ENCODE assay signal across 8 mouse cellular contexts in genomic region chr10:121432635-121433280, GRCm38 (mm10). TPM values are rescaled to one million over a fixed set of nuclear protein-coding genes. Genes with fewer than 3 reads are reported as not detected.
A peak's percentile ranks its signal among the peaks of the same experiment; 100 is the strongest.
DNase-seq lines count a peak whose midpoint lies in the region; ATAC-seq lines count a peak whose summit lies in the region.

No protein-coding gene starts in this region.

- H3K4me3 ChIP-seq in kidney, embryonic 15.5 days (replicated peaks) = no peak overlapping the region
- H3K4me3 ChIP-seq in limb, embryonic 12.5 days (replicated peaks) = no peak overlapping the region
- no peak overlapping the region for H3K4me3 ChIP-seq in stomach, embryonic 14.5 days (ENCODE audit: low read depth, low read length)

- no peaks in the 10 kb centered on the region for H3K27me3 ChIP-seq in kidney, embryonic 15.5 days
- H3K27me3 ChIP-seq in limb, embryonic 12.5 days = no peaks in the 10 kb centered on the region
- no peaks in the 10 kb centered on the region for H3K27me3 ChIP-seq in stomach, embryonic 14.5 days (ENCODE audit: control insufficient read depth, insufficient read depth, low read length)

- no peak for DNase-seq in kidney, postnatal 36 days
- peak; percentile 10 for DNase-seq in c-Kit-positive CD71-positive TER-119-negative erythroid progenitor cells, embryonic 14.5 days (ENCODE audit: low read depth)
- no peak for DNase-seq in left cerebral cortex, adult 11 months (ENCODE audit: low spot score)

- H3K4me1 ChIP-seq in kidney, embryonic 15.5 days = peaks cover 87% of the 10 kb centered on the region
- H3K4me1 ChIP-seq in limb, embryonic 12.5 days (replicated peaks) = peaks cover 92% of the 10 kb centered on the region
- peaks cover 79% of the 10 kb centered on the region for H3K4me1 ChIP-seq in stomach, embryonic 14.5 days (ENCODE audit: control insufficient read depth, insufficient read depth, low read length)

- H3K9ac ChIP-seq in kidney, embryonic 15.5 days = no peak overlapping the region
- H3K9ac ChIP-seq in limb, embryonic 12.5 days (replicated peaks) = no peak overlapping the region
- no peak overlapping the region for H3K9ac ChIP-seq in stomach, embryonic 14.5 days (replicated peaks; ENCODE audit: low read depth, low read length)

- peak overlapping the region; percentile 78 for H3K27ac ChIP-seq in kidney, embryonic 15.5 days
- H3K27ac ChIP-seq in limb, embryonic 12.5 days = peak overlapping the region; percentile 60
- peak overlapping the region; percentile 83 for H3K27ac ChIP-seq in stomach, embryonic 14.5 days (ENCODE audit: low read length)

- 57% methylated on average over 16 of the region's 16 CpGs for whole genome bisulfite sequencing in kidney, embryonic 15.5 days
- WGBS in limb, embryonic 12.5 days = 47% methylated on average over 16 of the region's 16 CpGs
- WGBS in stomach, embryonic 14.5 days = 22% methylated on average over 16 of the region's 16 CpGs

- no peak for ATAC-seq in kidney, embryonic 15.5 days (replicated peaks; ENCODE audit: low FRiP score)
- 0 out of 2 replicates have a peak, but pooled peaks have one; percentile 11 for ATAC-seq in erythroid progenitor cell, adult 5-6 weeks (replicated peaks; ENCODE audit: low FRiP score, poor library complexity, severe bottlenecking)
- ATAC-seq in limb, embryonic 12.5 days (ENCODE audit: insufficient number of reproducible peaks, insufficient read depth, low FRiP score, low TSS enrichment, low read depth) = no peak
- no peak for ATAC-seq in stomach, embryonic 14.5 days (ENCODE audit: insufficient number of reproducible peaks, insufficient read depth, low FRiP score, low read depth)
- ATAC-seq in granulocyte monocyte progenitor cell, adult 5-6 weeks (replicated peaks; ENCODE audit: poor library complexity, severe bottlenecking) = no peak

- H3K4me2 ChIP-seq in kidney, embryonic 15.5 days = no peak overlapping the region
- peak overlapping the region; percentile 22; the same call in 1 of the 2 replicates for H3K4me2 ChIP-seq in limb, embryonic 12.5 days
- H3K4me2 ChIP-seq in stomach, embryonic 14.5 days (replicated peaks; ENCODE audit: low read depth, low read length) = peak overlapping the region; percentile 26; the same call in 1 of the 2 replicates

- H3K9me3 ChIP-seq in kidney, embryonic 15.5 days (replicated peaks) = no peaks in the 10 kb centered on the region
- H3K9me3 ChIP-seq in limb, embryonic 12.5 days = no peaks in the 10 kb centered on the region
- H3K9me3 ChIP-seq in stomach, embryonic 14.5 days (ENCODE audit: control insufficient read depth, low read depth, low read length) = no peaks in the 10 kb centered on the region

- no peaks in the 10 kb centered on the region for H3K36me3 ChIP-seq in kidney, embryonic 15.5 days
- no peaks in the 10 kb centered on the region for H3K36me3 ChIP-seq in limb, embryonic 12.5 days
- H3K36me3 ChIP-seq in stomach, embryonic 14.5 days (ENCODE audit: control insufficient read depth, insufficient read depth, low read length) = no peaks in the 10 kb centered on the region

RNA-seq across cellular contexts. Expression of gene Rassf3, which starts 43.4 kb away (rescaled TPM):
- polyA plus RNA-seq in kidney, embryonic 15.5 days (2015; fragmentation: Nextera tagmentation; extraction: Ambion mirVana) = 13.8 and 14.7 TPM in 2 replicates
- 9.2 and 9.7 TPM in 2 replicates for total RNA-seq in erythroid progenitor cell, adult 5-6 weeks (2015; ENCODE audit: low replicate concordance)
- total RNA-seq in erythroid progenitor cell, adult 5-6 weeks (2017; ENCODE audit: low replicate concordance) = 6.9 and 8.0 TPM in 2 replicates
- 20.2 and 22.2 TPM in 2 replicates for polyA plus RNA-seq in limb, embryonic 12.5 days (2016; fragmentation: Nextera tagmentation; extraction: Ambion mirVana)
- 19.4 and 20.7 TPM in 2 replicates for polyA plus RNA-seq in stomach, embryonic 14.5 days (2014; fragmentation: Nextera tagmentation; extraction: Ambion mirVana)
- 22.4 and 30.6 TPM in 2 replicates for total RNA-seq in granulocyte monocyte progenitor cell, adult 5-6 weeks (2014; fragmentation: Nextera tagmentation)
- 21.0 and 22.5 TPM in 2 replicates for total RNA-seq in granulocyte monocyte progenitor cell, adult 5-6 weeks (2017)
